Mouse (Mus musculus): ENCODE measurements at regions not wholly inside any gene's neighbourhood (a gene's known extent, or its start where the extent isn't known, plus 50 kb on each side); places are given as distances from the start of the nearest gene placed in this dataset.

- ATAC-seq (ENCODE audit: low read depth): no peak
- WGBS: 69% methylated on average over 3 of the region's 3 CpGs
- Histone ChIP-seq H3K4me2 (no peak overlapping the region), H3K9ac (no peak overlapping the region), H3K4me3 (no peak overlapping the region), H3K9me3 (no peaks in the 10 kb centered on the region), H3K4me1 (replicated peaks) (peaks cover 15% of the 10 kb centered on the region; the same call in 1 of the 2 replicates), H3K27ac (replicated peaks) (no peak overlapping the region), H3K36me3 (no peaks in the 10 kb centered on the region), H3K27me3 (no peaks in the 10 kb centered on the region)
Observed at GRCm38 (mm10) chr2:106424974-106425373, 268.1 kb upstream of the Mpped2 start.

- no peaks in the 10 kb centered on the region for H3K9me3 ChIP-seq
- peaks cover 15% of the 10 kb centered on the region; the same call in 1 of the 2 replicates for H3K4me1 ChIP-seq (replicated peaks)
- no peak overlapping the region for H3K4me2 ChIP-seq
- WGBS: 31% methylated on average over 4 of the region's 4 CpGs
- H3K4me3 ChIP-seq: no peak overlapping the region
- H3K27ac ChIP-seq (replicated peaks): no peak overlapping the region
- H3K9ac ChIP-seq: no peak overlapping the region
- no peak for ATAC-seq (ENCODE audit: low read depth)
- H3K27me3 ChIP-seq: no peaks in the 10 kb centered on the region
- no peaks in the 10 kb centered on the region for H3K36me3 ChIP-seq
Observed at GRCm38 (mm10) chr2:106425451-106425881, 267.6 kb upstream of the Mpped2 start.

- ATAC-seq (ENCODE audit: low read depth): no peak
- H3K27ac ChIP-seq (replicated peaks): no peak overlapping the region
- no peaks in the 10 kb centered on the region for H3K9me3 ChIP-seq
- H3K4me3 ChIP-seq: no peak overlapping the region
- H3K27me3 ChIP-seq: no peaks in the 10 kb centered on the region
- no peaks in the 10 kb centered on the region for H3K36me3 ChIP-seq
- 96% methylated on average over 1 of the region's 1 CpGs for WGBS
- peaks cover 15% of the 10 kb centered on the region; the same call in 1 of the 2 replicates for H3K4me1 ChIP-seq (replicated peaks)
- H3K9ac ChIP-seq: no peak overlapping the region
- H3K4me2 ChIP-seq: no peak overlapping the region
Observed at GRCm38 (mm10) chr2:106426010-106426409, 267.1 kb upstream of the Mpped2 start.

GRCm38 (mm10) chr2:106427237-106427636, 265.8 kb upstream of the Mpped2 start:
- Histone ChIP-seq H3K27me3 (no peaks in the 10 kb centered on the region), H3K27ac (replicated peaks) (no peak overlapping the region), H3K36me3 (no peaks in the 10 kb centered on the region), H3K4me1 (replicated peaks) (peaks cover 25% of the 10 kb centered on the region), H3K4me3 (no peak overlapping the region), H3K9me3 (no peaks in the 10 kb centered on the region), H3K4me2 (no peak overlapping the region), H3K9ac (no peak overlapping the region)
- no peak for ATAC-seq (ENCODE audit: low read depth)
- WGBS: 74% methylated on average over 7 of the region's 7 CpGs

GRCm38 (mm10) chr2:106428909-106429308, 264.2 kb upstream of the Mpped2 start:
- WGBS: 40% methylated on average over 11 of the region's 11 CpGs

GRCm38 (mm10) chr2:106431141-106431540, 261.9 kb upstream of the Mpped2 start:
- WGBS: 30% methylated on average over 8 of the region's 8 CpGs

More at GRCm38 (mm10) chr2:106428909-106429308, 264.2 kb upstream of the Mpped2 start:
- Histone ChIP-seq H3K4me2 (no peak overlapping the region), H3K4me1 (replicated peaks) (peaks cover 27% of the 10 kb centered on the region), H3K9me3 (no peaks in the 10 kb centered on the region), H3K27me3 (no peaks in the 10 kb centered on the region; the same call in 1 of the 2 replicates), H3K27ac (replicated peaks) (no peak overlapping the region), H3K4me3 (no peak overlapping the region), H3K36me3 (no peaks in the 10 kb centered on the region), H3K9ac (no peak overlapping the region)
- peak; percentile 21; the same call in 1 of the 2 replicates for ATAC-seq (ENCODE audit: low read depth)

GRCm38 (mm10) chr2:106431637-106432199, 261.4 kb upstream of the Mpped2 start:
- no peaks in the 10 kb centered on the region for H3K36me3 ChIP-seq
- H3K27ac ChIP-seq (replicated peaks): 0 out of 2 replicates have a peak overlapping the region, but pooled peaks have one; percentile 19
- H3K27me3 ChIP-seq: no peaks in the 10 kb centered on the region; the same call in 1 of the 2 replicates
- 0 out of 2 replicates have a peak overlapping the region, but pooled peaks have one; percentile 19 for H3K4me3 ChIP-seq
- H3K9ac ChIP-seq: peak overlapping the region; percentile 43
- WGBS: 29% methylated on average over 9 of the region's 9 CpGs
- peak overlapping the region; percentile 48 for H3K4me2 ChIP-seq
- no peaks in the 10 kb centered on the region for H3K9me3 ChIP-seq
- H3K4me1 ChIP-seq (replicated peaks): peaks cover 23% of the 10 kb centered on the region
- ATAC-seq (ENCODE audit: low read depth): no peak

More at GRCm38 (mm10) chr2:106431141-106431540, 261.9 kb upstream of the Mpped2 start:
- Histone ChIP-seq H3K36me3 (no peaks in the 10 kb centered on the region), H3K4me1 (replicated peaks) (peaks cover 23% of the 10 kb centered on the region), H3K27ac (replicated peaks) (0 out of 2 replicates have a peak overlapping the region, but pooled peaks have one; percentile 19), H3K4me2 (peak overlapping the region; percentile 48), H3K9ac (peak overlapping the region; percentile 43), H3K9me3 (no peaks in the 10 kb centered on the region), H3K4me3 (0 out of 2 replicates have a peak overlapping the region, but pooled peaks have one; percentile 19), H3K27me3 (no peaks in the 10 kb centered on the region; the same call in 1 of the 2 replicates)
- peak; percentile 79 for ATAC-seq (ENCODE audit: low read depth)

GRCm38 (mm10) chr2:106436136-106436535, 256.9 kb upstream of the Mpped2 start:
- no peak overlapping the region for H3K4me3 ChIP-seq
- no peak for ATAC-seq (ENCODE audit: low read depth)
- no peaks in the 10 kb centered on the region for H3K9me3 ChIP-seq
- H3K27ac ChIP-seq (replicated peaks): no peak overlapping the region
- no peak overlapping the region for H3K9ac ChIP-seq
- H3K36me3 ChIP-seq: no peaks in the 10 kb centered on the region
- no peak overlapping the region for H3K4me2 ChIP-seq
- H3K27me3 ChIP-seq: no peaks in the 10 kb centered on the region; the same call in 1 of the 2 replicates
- WGBS: 16% methylated on average over 2 of the region's 2 CpGs
- H3K4me1 ChIP-seq (replicated peaks): peaks cover 13% of the 10 kb centered on the region

- peak; percentile 67; the same call in 1 of the 2 replicates for ATAC-seq (ENCODE audit: low read depth)
Observed at GRCm38 (mm10) chr2:106454310-106454974, 238.6 kb upstream of the Mpped2 start.

GRCm38 (mm10) chr2:106455039-106455438, 238.0 kb upstream of the Mpped2 start:
- H3K27me3 ChIP-seq: no peaks in the 10 kb centered on the region
- no peak for ATAC-seq (ENCODE audit: low read depth)
- no peaks in the 10 kb centered on the region for H3K36me3 ChIP-seq
- H3K4me3 ChIP-seq: no peak overlapping the region
- no peak overlapping the region for H3K27ac ChIP-seq (replicated peaks)
- no peaks in the 10 kb centered on the region for H3K4me1 ChIP-seq (replicated peaks)
- 77% methylated on average over 4 of the region's 4 CpGs for WGBS
- H3K4me2 ChIP-seq: no peak overlapping the region
- H3K9me3 ChIP-seq: no peaks in the 10 kb centered on the region
- H3K9ac ChIP-seq: no peak overlapping the region

More at GRCm38 (mm10) chr2:106454310-106454974, 238.6 kb upstream of the Mpped2 start:
- no peak overlapping the region for H3K27ac ChIP-seq (replicated peaks)
- no peaks in the 10 kb centered on the region for H3K9me3 ChIP-seq
- H3K4me2 ChIP-seq: no peak overlapping the region
- H3K9ac ChIP-seq: no peak overlapping the region
- no peaks in the 10 kb centered on the region for H3K36me3 ChIP-seq
- WGBS: 66% methylated on average over 7 of the region's 7 CpGs
- no peak overlapping the region for H3K4me3 ChIP-seq
- H3K4me1 ChIP-seq (replicated peaks): no peaks in the 10 kb centered on the region
- H3K27me3 ChIP-seq: no peaks in the 10 kb centered on the region

- no peaks in the 10 kb centered on the region for H3K4me1 ChIP-seq (replicated peaks)
- no peak overlapping the region for H3K4me3 ChIP-seq
- no peak overlapping the region for H3K9ac ChIP-seq
- H3K27ac ChIP-seq (replicated peaks): no peak overlapping the region
- H3K9me3 ChIP-seq: no peaks in the 10 kb centered on the region
- H3K27me3 ChIP-seq: no peaks in the 10 kb centered on the region
- no peaks in the 10 kb centered on the region for H3K36me3 ChIP-seq
- no peak overlapping the region for H3K4me2 ChIP-seq
- ATAC-seq (ENCODE audit: low read depth): no peak
- 85% methylated on average over 3 of the region's 3 CpGs for WGBS
Observed at GRCm38 (mm10) chr2:106455972-106456371, 237.1 kb upstream of the Mpped2 start.

- H3K9ac ChIP-seq: no peak overlapping the region
- H3K4me3 ChIP-seq: no peak overlapping the region
- no peak overlapping the region for H3K4me2 ChIP-seq
- no peak for ATAC-seq (ENCODE audit: low read depth)
- H3K9me3 ChIP-seq: no peaks in the 10 kb centered on the region
- H3K36me3 ChIP-seq: no peaks in the 10 kb centered on the region
- H3K4me1 ChIP-seq (replicated peaks): no peaks in the 10 kb centered on the region
- WGBS: 43% methylated on average over 5 of the region's 5 CpGs
- no peaks in the 10 kb centered on the region for H3K27me3 ChIP-seq
- no peak overlapping the region for H3K27ac ChIP-seq (replicated peaks)
Observed at GRCm38 (mm10) chr2:106458003-106458402, 235.1 kb upstream of the Mpped2 start.
